Mouse (Mus musculus): ENCODE data around the gene Lhfpl5.
"Not testable (repeated sequence)": the region's sequence is repeated elsewhere in the genome, so short reads cannot be mapped to it uniquely, and the experiment has no call there.

The Lhfpl5 gene

GRCm38 (mm10) chr17:28575244-28576125 is at the start of gene Lhfpl5:
Gene Lhfpl5 (plus strand): TSS chr17:28575641.
- peak; percentile 21 for DNase-seq (ENCODE audit: low read depth)

DNA sequence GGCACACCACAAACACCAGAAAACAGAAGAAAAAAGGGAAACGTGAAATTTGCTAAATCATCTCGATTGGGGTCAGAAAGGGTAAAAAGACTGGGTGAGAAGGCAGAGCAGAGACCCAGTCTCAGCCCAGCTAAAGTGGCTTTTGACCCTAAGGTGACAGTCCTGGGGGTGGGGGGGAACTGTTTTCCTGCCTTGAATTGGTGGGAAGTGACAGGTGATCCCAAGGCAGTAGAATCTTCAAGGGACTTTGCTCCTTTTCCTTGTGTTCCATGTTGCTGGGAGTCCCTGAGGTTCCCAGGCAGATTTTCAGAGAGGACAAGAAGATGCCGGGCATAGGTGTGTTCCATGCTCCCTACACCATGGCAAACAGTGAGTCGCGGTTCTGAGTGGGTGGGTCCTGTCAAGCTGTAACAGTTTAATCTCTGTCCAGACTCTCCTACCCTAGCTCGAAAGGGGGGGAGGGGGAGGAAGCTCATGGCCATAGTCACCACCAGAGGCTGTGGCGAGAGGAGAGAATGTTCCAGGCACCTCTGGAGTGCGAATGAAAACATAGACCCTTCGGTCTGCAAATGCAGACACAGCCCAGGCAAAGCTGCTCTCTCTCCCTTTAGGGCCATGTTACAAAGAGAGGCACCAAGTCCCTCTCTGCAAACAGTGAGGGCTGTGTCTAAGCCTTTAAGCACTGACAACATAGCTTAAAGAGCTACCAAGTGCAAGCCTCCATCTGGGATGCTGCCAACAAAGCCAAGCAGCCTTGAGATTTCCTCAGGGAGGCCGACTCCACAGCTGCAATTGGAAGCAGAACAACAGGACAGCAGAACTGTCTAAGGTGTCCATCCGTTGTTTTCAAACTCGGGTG is 48.0 kb upstream of the Lhfpl5 start:
- no peak for DNase-seq (ENCODE audit: low read depth)

- peak; percentile 96 for DNase-seq (ENCODE audit: low read depth)
These were observed 47.4 kb upstream of the Lhfpl5 start for GRCm38 (mm10) chr17:28528043-28528351.

- peak; percentile 29 for DNase-seq (ENCODE audit: low read depth)
These were observed 46.3 kb upstream of the Lhfpl5 start for GRCm38 (mm10) chr17:28529116-28529515.

GRCm38 (mm10) chr17:28530506-28530905 is 44.9 kb upstream of the Lhfpl5 start, which contains the start of gene Armc12:
Gene Armc12 (plus strand): TSS chr17:28530806.
- no peak for DNase-seq (ENCODE audit: low read depth)

DNA sequence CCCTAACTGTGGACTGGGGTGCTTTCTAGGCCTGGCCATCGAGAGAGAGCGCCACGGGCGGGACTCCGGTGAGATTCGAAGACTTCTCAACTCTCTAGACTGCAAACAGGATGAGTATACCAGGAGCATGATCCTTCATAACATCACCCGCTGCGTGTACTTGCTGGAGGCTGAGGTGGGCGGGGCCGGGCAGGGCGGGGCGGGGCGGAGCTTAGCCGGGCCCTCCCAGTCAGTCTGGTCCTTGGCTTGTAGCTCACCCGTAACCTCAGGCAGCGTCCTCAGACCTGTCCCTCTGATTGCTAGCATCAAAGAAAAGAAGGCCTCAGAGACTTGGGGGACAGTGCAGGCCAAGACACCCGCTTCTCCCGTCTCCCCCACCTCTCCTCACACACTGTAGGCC is 43.5 kb upstream of the Lhfpl5 start:
- DNase-seq (ENCODE audit: low read depth): no peak

GRCm38 (mm10) chr17:28532557-28532956 is 42.9 kb upstream of the Lhfpl5 start:
- DNase-seq (ENCODE audit: low read depth): no peak

DNA sequence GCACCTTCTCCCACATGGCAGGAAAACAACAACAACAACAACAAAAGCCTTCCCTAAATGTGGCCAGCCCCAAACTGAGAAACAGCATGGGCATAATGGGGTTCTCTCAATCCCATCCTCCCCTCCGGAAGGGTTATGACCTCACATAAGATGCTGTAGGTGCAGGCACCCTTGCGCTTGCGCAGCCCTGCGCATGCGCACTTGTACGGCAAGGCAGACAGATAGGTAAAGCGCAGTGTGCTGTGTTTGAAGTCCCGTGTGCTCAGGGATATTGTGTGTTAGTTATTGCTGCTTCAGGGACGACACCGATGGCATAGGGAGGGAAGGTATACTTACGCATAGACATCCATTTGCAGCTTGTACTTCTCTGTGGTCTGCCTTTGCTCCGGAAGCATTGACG is 42.1 kb upstream of the Lhfpl5 start:
- DNase-seq (ENCODE audit: low read depth): no peak

DNA sequence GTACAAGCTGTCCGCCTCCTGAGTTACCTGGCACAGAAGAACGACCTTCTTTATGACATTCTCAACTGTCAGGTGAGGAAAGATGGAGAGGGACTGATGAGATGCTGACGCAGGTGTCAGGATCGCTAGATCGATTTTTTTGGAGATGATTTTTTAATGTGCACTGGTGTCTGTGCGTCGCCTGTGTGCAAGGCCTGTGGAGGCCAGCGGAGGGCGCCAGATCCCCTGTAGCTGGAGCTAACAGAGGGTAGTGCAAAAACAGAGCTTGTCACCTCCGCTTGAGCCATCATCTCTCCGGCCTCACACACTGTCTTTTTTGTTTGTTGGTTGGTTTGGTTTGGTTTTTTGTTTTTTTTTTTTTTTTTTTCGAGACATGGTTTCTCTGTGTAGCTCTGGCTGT is 37.6 kb upstream of the Lhfpl5 start:
- DNase-seq (ENCODE audit: low read depth): no peak

GRCm38 (mm10) chr17:28546925-28547324 is 28.5 kb upstream of the Lhfpl5 start:
- DNase-seq (ENCODE audit: low read depth): no peak

DNA sequence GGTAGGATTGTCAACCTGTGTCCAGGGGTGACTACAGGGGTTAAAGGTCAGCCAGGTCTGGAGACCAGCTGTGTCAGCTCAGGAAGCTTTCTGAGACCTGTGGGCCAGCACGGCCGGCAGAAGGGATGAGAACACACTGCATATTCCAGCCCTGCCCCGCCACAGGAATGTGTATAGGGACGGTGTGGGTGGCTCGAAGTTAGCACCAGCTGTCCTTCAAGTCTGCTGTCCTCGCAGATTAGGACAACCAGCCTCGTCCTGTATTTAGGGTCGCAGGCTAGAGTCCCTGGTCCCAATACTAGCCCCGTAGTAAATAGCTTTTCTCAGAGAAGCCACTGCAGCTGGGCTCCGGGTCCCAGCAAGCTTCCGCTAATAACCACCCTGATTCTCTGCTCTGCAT is 26.9 kb upstream of the Lhfpl5 start:
- DNase-seq (ENCODE audit: low read depth): no peak

DNA sequence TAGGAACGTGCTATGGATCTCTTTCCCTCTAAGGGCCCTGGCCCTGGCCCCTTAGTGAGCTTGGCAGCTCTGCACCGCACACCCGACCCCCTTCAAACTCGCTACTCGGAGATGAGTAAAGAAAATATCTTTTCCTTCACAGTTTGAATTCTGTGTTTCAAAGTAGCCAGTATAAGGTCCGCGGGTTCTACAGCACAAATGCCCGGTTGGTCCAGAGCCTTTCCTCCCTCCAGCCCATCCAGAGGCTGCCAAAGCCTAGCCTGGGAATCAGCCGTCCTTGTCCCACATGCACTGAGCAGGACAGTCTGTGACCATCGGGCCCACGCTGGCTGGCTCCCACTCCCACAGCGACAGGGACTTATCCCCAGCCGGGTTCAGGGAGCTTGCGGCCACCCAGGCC is 26.3 kb upstream of the Lhfpl5 start, which contains the start of gene Clpsl2:
TSS of gene Clpsl2 (plus strand) at position 301 of the 400 bp plus-strand sequence.
- DNase-seq (ENCODE audit: low read depth): no peak

GRCm38 (mm10) chr17:28553040-28553793 is 22.2 kb upstream of the Lhfpl5 start:
- peak; percentile 92 for DNase-seq (ENCODE audit: low read depth)

GRCm38 (mm10) chr17:28554021-28554420 is 21.4 kb upstream of the Lhfpl5 start:
- not testable (repeated sequence) for DNase-seq (ENCODE audit: low read depth)

DNA sequence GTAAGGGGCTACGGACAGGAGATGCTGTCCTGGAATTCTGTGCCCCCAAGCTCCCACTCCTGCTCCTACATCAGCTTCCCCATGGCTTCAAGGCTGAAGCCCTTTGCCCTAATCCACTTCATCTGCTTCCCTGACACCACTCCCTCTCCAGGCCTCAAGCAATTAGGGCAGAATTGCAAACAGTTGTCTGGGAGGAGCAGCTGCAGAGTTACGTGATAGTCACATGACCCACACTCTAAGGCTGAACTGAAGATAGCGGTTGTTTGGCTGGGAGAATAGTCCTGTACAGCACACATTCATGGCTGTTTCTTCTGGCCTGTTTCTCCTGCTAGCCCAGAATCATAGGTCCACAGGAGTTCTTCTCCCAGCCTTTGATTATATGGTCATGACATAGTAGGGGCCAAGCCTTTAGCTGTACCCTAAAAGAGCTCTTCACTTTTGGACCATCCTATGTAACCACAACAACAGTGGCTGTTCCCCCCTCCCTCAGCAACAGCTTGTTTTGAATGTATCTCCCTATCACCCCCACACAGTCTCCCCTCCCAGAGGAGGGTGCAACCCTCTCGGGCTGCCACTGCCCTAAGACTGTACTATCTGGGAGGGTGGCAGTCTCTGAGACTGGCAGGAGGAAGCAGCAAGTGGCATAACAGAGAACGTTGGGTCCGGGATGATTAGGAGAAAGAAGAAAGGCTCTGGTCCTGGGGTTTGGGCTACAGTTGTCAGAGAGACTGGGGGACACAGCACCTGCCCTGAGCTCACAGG is 18.6 kb upstream of the Lhfpl5 start:
- peak; percentile 79 for DNase-seq (ENCODE audit: low read depth)

DNA sequence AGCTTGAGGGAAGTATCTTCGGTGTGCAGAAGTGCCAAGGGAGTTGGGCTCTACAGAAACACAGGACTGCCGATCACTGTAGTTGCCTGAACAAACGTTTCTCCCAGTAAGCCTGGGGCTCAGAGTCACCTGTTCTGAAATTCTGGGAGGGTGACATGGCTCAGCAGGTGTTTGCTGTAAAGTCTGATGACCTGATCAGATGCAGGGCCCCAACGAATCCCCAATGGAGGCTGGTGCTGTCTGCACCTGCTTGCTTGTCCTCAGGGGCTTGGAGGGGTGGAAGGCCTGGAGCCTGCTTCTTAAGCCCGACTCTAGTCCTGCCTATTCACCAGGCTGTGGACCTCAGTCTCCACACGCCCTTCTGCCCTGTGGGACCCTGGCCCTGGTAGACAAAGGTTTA is 17.7 kb upstream of the Lhfpl5 start:
- DNase-seq (ENCODE audit: low read depth): no peak

GRCm38 (mm10) chr17:28560598-28560997 is 14.8 kb upstream of the Lhfpl5 start, which contains the start of gene Clps:
Gene Clps (minus strand): TSS chr17:28560766.
- no peak for DNase-seq (ENCODE audit: low read depth)

GRCm38 (mm10) chr17:28561613-28562012 is 13.8 kb upstream of the Lhfpl5 start:
- DNase-seq (ENCODE audit: low read depth): peak; percentile 21

GRCm38 (mm10) chr17:28565181-28565580 is 10.3 kb upstream of the Lhfpl5 start:
- no peak for DNase-seq (ENCODE audit: low read depth)

DNA sequence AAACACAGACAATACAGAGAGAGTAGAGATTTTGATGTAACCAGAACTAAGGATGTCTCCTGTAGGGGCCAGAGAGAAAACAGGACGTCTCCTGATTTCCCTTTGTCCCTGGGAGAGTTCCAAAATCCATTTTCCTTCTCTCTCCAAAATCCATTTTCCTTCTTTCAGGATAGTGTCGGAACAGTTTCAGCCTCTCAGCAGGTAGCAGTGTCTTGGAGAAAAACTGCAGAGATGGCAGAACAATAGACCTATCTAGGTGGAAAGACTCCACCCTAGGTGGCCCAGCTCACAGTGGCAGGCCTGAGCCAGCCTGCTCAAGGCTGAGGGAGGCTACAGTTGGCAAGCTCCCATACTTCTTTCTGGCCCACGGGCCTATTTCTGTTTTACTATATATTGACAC is 7.9 kb upstream of the Lhfpl5 start:
- DNase-seq (ENCODE audit: low read depth): no peak

- DNase-seq (ENCODE audit: low read depth): peak; percentile 40
These were observed 3.6 kb upstream of the Lhfpl5 start for GRCm38 (mm10) chr17:28571868-28572267.
